Mouse (Mus musculus) adrenal gland, adult 18-20 months (tissue): ENCODE data around the gene Hydin. TPM values are rescaled to one million over a fixed set of nuclear protein-coding genes. Genes with fewer than 3 reads are reported as not detected.

Experiments used
- microRNA-seq, 2 experiments: library from miRNA; unstranded; fragments of <30 nt; microRNA quantifications; one replicate each; pipeline ENCODE4 v1.2.0; 2021; ENCODE audit warnings: borderline number of aligned reads in 2 of 2
- total RNA-seq, 2 experiments: library from RNA; stranded (reverse); gene quantifications; 1 replicate in 1 of 2; 2 replicates in 1 of 2; pipeline ENCODE4 v1.2.3; 2021

Hydin gene
- total RNA-seq, 2 experiments from 2014 or later, result 0.03 to 0.17 TPM

Small RNA genes within 50 kb of the gene (microRNA-seq; reads per million reads assigned to microRNA genes)
- gene Gm44489, result 0 reads per million in 2 experiments
- 0 reads per million in 2 experiments for gene Gm47306

Other genes with a start within 250 kb of the Hydin start
- gene Chst4, start 227.2 kb upstream of the Hydin start, total RNA-seq, result 1 to 10 TPM; 1.5 to 2.4 TPM
- gene Zfp612, start 187.2 kb upstream of the Hydin start, total RNA-seq, result 10 to 100 TPM in 1 of 2 experiments, 1 to 10 TPM in 1; 7.7 to 10.1 TPM
- gene Gm21964, start 165.8 kb upstream of the Hydin start, total RNA-seq, result not detected
- gene Gm17720, start 164.2 kb upstream of the Hydin start, total RNA-seq, result not detected
- gene Calb2, start 98.8 kb upstream of the Hydin start, total RNA-seq, result 1 to 10 TPM in 1 of 2 experiments, under 1 TPM in 1; 0.36 to 1.2 TPM
- 1 to 10 TPM; 7.3 to 8.0 TPM for gene Cmtr2, start 51.3 kb upstream of the Hydin start, total RNA-seq